Mouse (Mus musculus): Measurements from ENCODE around the gene Slc9a7. TPM values are rescaled to one million over a fixed set of nuclear protein-coding genes. Genes with fewer than 3 reads are reported as not detected.
A peak's percentile ranks its signal among the peaks of the same experiment; 100 is the strongest.

Gene Slc9a7
- total and polyA plus RNA-seq, 2 experiments from 2014 or later, result 10.5 to 55.0 TPM

GRCm38 (mm10) chrX:20264370-20264769, 27.2 kb downstream of the Slc9a7 start:
- 66% methylated on average over 2 of the region's 2 CpGs for WGBS
- no peak overlapping the region for H3K27ac ChIP-seq (ENCODE audit: low read depth, low read length)
- no peak overlapping the region for H3K9ac ChIP-seq
- DNase-seq (no peak), ATAC-seq (no peak)
- H3K9me3 ChIP-seq (ENCODE audit: low read length), result no peaks in the 10 kb centered on the region
- no peaks in the 10 kb centered on the region for H3K4me1 ChIP-seq (ENCODE audit: insufficient read depth)
- no peak for TF ChIP-seq CTCF (IDR thresholded peaks at IDR 0.05; ENCODE audit: low read depth)
- no peaks in the 10 kb centered on the region for H3K27me3 ChIP-seq (ENCODE audit: insufficient read depth, low read length)
- H3K36me3 ChIP-seq (ENCODE audit: insufficient read depth), result no peaks in the 10 kb centered on the region
- H3K4me2 ChIP-seq (ENCODE audit: low read depth), result no peak overlapping the region
- no peak overlapping the region for H3K4me3 ChIP-seq (ENCODE audit: low read depth, low read length)

GRCm38 (mm10) chrX:20228102-20228501, 63.5 kb downstream of the Slc9a7 start:
- H3K36me3 ChIP-seq (ENCODE audit: insufficient read depth), result no peaks in the 10 kb centered on the region
- TF ChIP-seq CTCF (IDR thresholded peaks at IDR 0.05; ENCODE audit: low read depth), result no peak
- no peaks in the 10 kb centered on the region for H3K9me3 ChIP-seq (ENCODE audit: low read length)
- H3K4me2 ChIP-seq (ENCODE audit: low read depth), result no peak overlapping the region
- DNase-seq (no peak), ATAC-seq (no peak)
- no peak overlapping the region for H3K4me3 ChIP-seq (ENCODE audit: low read depth, low read length)
- H3K9ac ChIP-seq, result no peak overlapping the region
- no peaks in the 10 kb centered on the region for H3K27me3 ChIP-seq (ENCODE audit: insufficient read depth, low read length)
- H3K4me1 ChIP-seq (ENCODE audit: insufficient read depth), result no peaks in the 10 kb centered on the region
- no peak overlapping the region for H3K27ac ChIP-seq (ENCODE audit: low read depth, low read length)

- no peak overlapping the region for H3K4me3 ChIP-seq (ENCODE audit: low read depth, low read length)
- no peak for TF ChIP-seq CTCF (IDR thresholded peaks at IDR 0.05; ENCODE audit: low read depth)
- no peak overlapping the region for H3K27ac ChIP-seq (ENCODE audit: low read depth, low read length)
- no peaks in the 10 kb centered on the region for H3K4me1 ChIP-seq (ENCODE audit: insufficient read depth)
- WGBS, result 92% methylated on average over 2 of the region's 2 CpGs
- H3K4me2 ChIP-seq (ENCODE audit: low read depth), result no peak overlapping the region
- no peaks in the 10 kb centered on the region for H3K36me3 ChIP-seq (ENCODE audit: insufficient read depth)
- H3K27me3 ChIP-seq (ENCODE audit: insufficient read depth, low read length), result no peaks in the 10 kb centered on the region
- ATAC-seq (no peak), DNase-seq (no peak)
- H3K9me3 ChIP-seq (ENCODE audit: low read length), result no peaks in the 10 kb centered on the region
- no peak overlapping the region for H3K9ac ChIP-seq
Measured at GRCm38 (mm10) chrX:20221486-20221885, 70.1 kb downstream of the Slc9a7 start.

GRCm38 (mm10) chrX:20185616-20186015, 106.0 kb downstream of the Slc9a7 start:
- Histone ChIP-seq H3K4me2 (ENCODE audit: low read depth) (no peak overlapping the region), H3K36me3 (ENCODE audit: insufficient read depth) (no peaks in the 10 kb centered on the region), H3K27ac (ENCODE audit: low read depth, low read length) (no peak overlapping the region), H3K4me1 (ENCODE audit: insufficient read depth) (no peaks in the 10 kb centered on the region), H3K27me3 (ENCODE audit: insufficient read depth, low read length) (no peaks in the 10 kb centered on the region), H3K4me3 (ENCODE audit: low read depth, low read length) (no peak overlapping the region), H3K9me3 (ENCODE audit: low read length) (no peaks in the 10 kb centered on the region), H3K9ac (no peak overlapping the region)
- TF ChIP-seq CTCF (IDR thresholded peaks at IDR 0.05; ENCODE audit: low read depth), result no peak
- no peak for ATAC-seq
- no peak for DNase-seq
- 73% methylated on average over 3 of the region's 3 CpGs for WGBS

- WGBS, result 77% methylated on average over 1 of the region's 1 CpGs
- DNase-seq (no peak), ATAC-seq (no peak)
- Histone ChIP-seq H3K4me1 (ENCODE audit: insufficient read depth) (no peaks in the 10 kb centered on the region), H3K9me3 (ENCODE audit: low read length) (no peaks in the 10 kb centered on the region), H3K9ac (no peak overlapping the region), H3K36me3 (ENCODE audit: insufficient read depth) (no peaks in the 10 kb centered on the region), H3K27me3 (ENCODE audit: insufficient read depth, low read length) (no peaks in the 10 kb centered on the region), H3K4me2 (ENCODE audit: low read depth) (no peak overlapping the region), H3K27ac (ENCODE audit: low read depth, low read length) (no peak overlapping the region), H3K4me3 (ENCODE audit: low read depth, low read length) (no peak overlapping the region)
- TF ChIP-seq CTCF (IDR thresholded peaks at IDR 0.05; ENCODE audit: low read depth), result no peak
Measured at GRCm38 (mm10) chrX:20176792-20177191, 114.8 kb downstream of the Slc9a7 start.

- Histone ChIP-seq H3K27me3 (ENCODE audit: insufficient read depth, low read length) (no peaks in the 10 kb centered on the region), H3K4me1 (ENCODE audit: insufficient read depth) (no peaks in the 10 kb centered on the region), H3K27ac (ENCODE audit: low read depth, low read length) (no peak overlapping the region), H3K9ac (no peak overlapping the region), H3K9me3 (ENCODE audit: low read length) (no peaks in the 10 kb centered on the region), H3K4me2 (ENCODE audit: low read depth) (no peak overlapping the region), H3K36me3 (ENCODE audit: insufficient read depth) (no peaks in the 10 kb centered on the region), H3K4me3 (ENCODE audit: low read depth, low read length) (no peak overlapping the region)
- no peak for ATAC-seq
- no peak for TF ChIP-seq CTCF (IDR thresholded peaks at IDR 0.05; ENCODE audit: low read depth)
- no peak for DNase-seq
Measured at GRCm38 (mm10) chrX:20168430-20168829, 123.2 kb downstream of the Slc9a7 start.

- ATAC-seq, result no peak
- no peaks in the 10 kb centered on the region for H3K9me3 ChIP-seq (ENCODE audit: low read length)
- no peak for TF ChIP-seq CTCF (IDR thresholded peaks at IDR 0.05; ENCODE audit: low read depth)
Measured at GRCm38 (mm10) chrX:20164984-20165383, 126.6 kb downstream of the Slc9a7 start.

GRCm38 (mm10) chrX:20162322-20162711, 129.3 kb downstream of the Slc9a7 start:
- Histone ChIP-seq H3K9ac (no peak overlapping the region), H3K27ac (ENCODE audit: low read depth, low read length) (no peak overlapping the region), H3K27me3 (ENCODE audit: insufficient read depth, low read length) (no peaks in the 10 kb centered on the region), H3K36me3 (ENCODE audit: insufficient read depth) (no peaks in the 10 kb centered on the region), H3K9me3 (ENCODE audit: low read length) (no peaks in the 10 kb centered on the region), H3K4me2 (ENCODE audit: low read depth) (no peak overlapping the region), H3K4me1 (ENCODE audit: insufficient read depth) (no peaks in the 10 kb centered on the region), H3K4me3 (ENCODE audit: low read depth, low read length) (no peak overlapping the region)
- peak; percentile 61 for TF ChIP-seq CTCF (IDR thresholded peaks at IDR 0.05; ENCODE audit: low read depth)
- DNase-seq, result peak; percentile 34
- ATAC-seq, result peak; percentile 58
- 15% methylated on average over 4 of the region's 4 CpGs for WGBS

More at GRCm38 (mm10) chrX:20164984-20165383, 126.6 kb downstream of the Slc9a7 start:
- Histone ChIP-seq H3K27ac (ENCODE audit: low read depth, low read length) (no peak overlapping the region), H3K36me3 (ENCODE audit: insufficient read depth) (no peaks in the 10 kb centered on the region), H3K9ac (no peak overlapping the region), H3K4me3 (ENCODE audit: low read depth, low read length) (no peak overlapping the region), H3K4me1 (ENCODE audit: insufficient read depth) (no peaks in the 10 kb centered on the region), H3K27me3 (ENCODE audit: insufficient read depth, low read length) (no peaks in the 10 kb centered on the region), H3K4me2 (ENCODE audit: low read depth) (no peak overlapping the region)
- WGBS, result 71% methylated on average over 3 of the region's 3 CpGs
- DNase-seq, result no peak
